Mouse (Mus musculus): Measurements from ENCODE around the gene Dph2. TPM values are rescaled to one million over a fixed set of nuclear protein-coding genes. Genes with fewer than 3 reads are reported as not detected.

Dph2 gene
- polyA plus RNA-seq, 1 experiment from 2014 or later = 22.9 TPM

DNA sequence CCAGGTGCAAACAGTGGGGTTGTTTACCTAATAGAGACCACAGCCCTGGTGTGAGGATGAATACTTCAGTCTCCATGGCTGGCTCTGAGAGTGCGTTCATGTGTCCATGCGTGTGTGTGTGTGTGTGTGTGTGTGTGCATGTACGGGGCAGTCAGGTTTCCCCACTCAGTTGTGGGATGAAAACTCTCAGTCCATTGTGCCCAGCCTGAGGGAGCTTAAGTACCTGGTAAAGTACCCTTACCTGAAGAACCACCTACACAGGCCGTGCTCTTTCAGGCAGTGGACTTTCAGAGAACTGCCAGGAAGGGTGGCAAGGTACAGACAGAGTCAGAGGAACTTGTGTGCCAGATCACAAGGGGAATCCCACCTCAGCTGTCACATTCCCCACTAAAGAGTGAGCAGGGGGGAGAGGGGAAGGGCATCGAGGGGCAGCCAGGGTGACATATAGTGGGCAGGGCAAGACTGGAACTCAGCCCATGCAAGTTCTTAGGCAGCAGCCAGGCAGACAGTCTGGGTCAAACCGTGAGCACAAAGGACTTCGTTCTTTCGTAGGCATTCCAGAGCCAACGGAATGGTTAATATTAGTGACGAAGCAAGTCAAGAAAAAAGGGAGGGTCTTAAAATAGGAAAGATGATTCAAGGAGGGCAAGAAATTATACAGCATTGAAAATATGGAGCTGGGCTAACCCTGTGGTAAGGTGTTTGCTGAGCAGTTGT is 39.5 kb downstream of the Dph2 start:
- no peaks in the 10 kb centered on the region for H3K27me3 ChIP-seq (ENCODE audit: control insufficient read depth, insufficient read depth, low read length)
- no peaks in the 10 kb centered on the region for H3K36me3 ChIP-seq (replicated peaks; ENCODE audit: control insufficient read depth, insufficient read depth)
- H3K4me2 ChIP-seq (replicated peaks) = no peak overlapping the region
- H3K4me1 ChIP-seq (replicated peaks; ENCODE audit: control insufficient read depth, insufficient read depth, low read length) = peaks cover 13% of the 10 kb centered on the region
- no peak overlapping the region for H3K4me3 ChIP-seq (replicated peaks; ENCODE audit: low read length)
- 85% methylated on average over 10 of the region's 10 CpGs for WGBS
- no peaks in the 10 kb centered on the region for H3K9me3 ChIP-seq (ENCODE audit: control insufficient read depth, low read length)
- ATAC-seq (ENCODE audit: low FRiP score) = no peak
- DNase-seq (ENCODE audit: low spot score) = no peak
- H3K9ac ChIP-seq = no peak overlapping the region
- no peak overlapping the region for H3K27ac ChIP-seq

DNA sequence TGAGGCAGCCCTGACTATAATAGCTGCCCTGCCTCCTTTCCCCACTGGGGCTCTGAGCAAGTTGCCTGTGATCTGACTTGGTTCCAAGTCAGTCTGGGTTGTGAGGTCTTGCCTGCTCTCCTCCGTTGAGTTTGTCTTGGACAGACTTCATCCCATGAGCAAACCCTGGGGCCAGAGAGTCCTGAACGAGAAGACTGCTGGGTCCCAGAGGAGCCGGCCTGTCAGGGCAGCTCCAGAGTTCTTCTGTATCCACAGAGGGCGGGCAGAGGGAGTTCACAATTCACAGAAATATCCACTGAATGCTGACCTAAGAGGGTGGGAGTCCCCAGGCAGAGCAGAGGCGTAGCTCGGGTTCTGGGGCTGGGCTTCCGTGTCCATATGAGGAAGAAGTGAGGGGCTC is 41.0 kb downstream of the Dph2 start:
- Histone ChIP-seq H3K9me3 (ENCODE audit: control insufficient read depth, low read length) (no peaks in the 10 kb centered on the region), H3K4me3 (replicated peaks; ENCODE audit: low read length) (no peak overlapping the region), H3K9ac (no peak overlapping the region), H3K4me2 (replicated peaks) (no peak overlapping the region), H3K27me3 (ENCODE audit: control insufficient read depth, insufficient read depth, low read length) (no peaks in the 10 kb centered on the region), H3K4me1 (replicated peaks; ENCODE audit: control insufficient read depth, insufficient read depth, low read length) (peaks cover 13% of the 10 kb centered on the region), H3K27ac (no peak overlapping the region), H3K36me3 (replicated peaks; ENCODE audit: control insufficient read depth, insufficient read depth) (no peaks in the 10 kb centered on the region)
- ATAC-seq (ENCODE audit: low FRiP score) (no peak), DNase-seq (ENCODE audit: low spot score) (no peak)
- 79% methylated on average over 7 of the region's 7 CpGs for WGBS

DNA sequence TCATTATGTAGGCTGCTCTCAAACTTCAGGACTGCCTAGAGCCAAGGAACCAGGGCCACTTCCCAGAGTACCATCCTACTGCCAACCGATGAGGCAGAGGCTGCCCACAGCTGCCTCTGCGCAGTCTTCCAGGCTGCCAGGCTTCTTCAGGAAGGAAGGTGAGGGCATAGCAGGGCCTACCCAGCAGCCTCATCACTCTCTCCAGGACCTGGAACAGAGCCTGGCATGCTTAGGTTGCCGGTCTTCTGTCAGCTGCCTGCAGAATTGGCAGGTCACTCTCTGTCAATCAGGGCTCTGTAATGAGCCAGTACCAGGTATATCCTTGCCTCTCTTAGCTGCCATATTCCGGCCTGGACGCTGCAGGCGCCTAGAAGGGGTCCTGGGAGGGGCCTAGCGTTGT is 41.7 kb downstream of the Dph2 start:
- no peak overlapping the region; the same call in 1 of the 2 replicates for H3K4me2 ChIP-seq (replicated peaks)
- WGBS = 80% methylated on average over 7 of the region's 7 CpGs
- no peaks in the 10 kb centered on the region for H3K27me3 ChIP-seq (ENCODE audit: control insufficient read depth, insufficient read depth, low read length)
- no peaks in the 10 kb centered on the region for H3K36me3 ChIP-seq (replicated peaks; ENCODE audit: control insufficient read depth, insufficient read depth)
- DNase-seq (ENCODE audit: low spot score) = no peak
- peaks cover 13% of the 10 kb centered on the region for H3K4me1 ChIP-seq (replicated peaks; ENCODE audit: control insufficient read depth, insufficient read depth, low read length)
- ATAC-seq (ENCODE audit: low FRiP score) = no peak
- no peak overlapping the region for H3K4me3 ChIP-seq (replicated peaks; ENCODE audit: low read length)
- H3K27ac ChIP-seq = peak overlapping the region; percentile 40
- H3K9ac ChIP-seq = no peak overlapping the region
- no peaks in the 10 kb centered on the region for H3K9me3 ChIP-seq (ENCODE audit: control insufficient read depth, low read length)

DNA sequence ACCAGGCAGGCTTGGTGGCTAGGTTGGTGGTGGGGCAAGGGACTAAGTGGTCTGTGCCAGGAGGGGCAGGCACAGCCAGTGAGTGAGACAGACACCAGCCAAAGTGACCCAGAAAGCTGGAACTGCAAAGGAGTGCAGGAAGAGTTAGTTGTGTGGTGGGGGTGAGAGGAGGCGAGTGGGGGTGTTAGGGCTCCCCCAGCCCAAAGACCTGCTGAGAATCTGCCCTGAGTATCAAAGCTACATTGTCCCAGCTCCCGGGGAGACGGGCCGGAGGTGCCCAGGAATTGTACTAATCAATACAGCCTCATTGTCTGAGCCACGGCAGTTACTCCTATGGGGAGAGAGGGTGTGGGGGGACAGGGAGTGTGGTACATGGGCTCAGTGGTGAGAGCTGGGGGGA is 42.3 kb downstream of the Dph2 start:
- no peaks in the 10 kb centered on the region for H3K9me3 ChIP-seq (ENCODE audit: control insufficient read depth, low read length)
- no peak overlapping the region for H3K4me3 ChIP-seq (replicated peaks; ENCODE audit: low read length)
- 15% methylated on average over 5 of the region's 5 CpGs for WGBS
- DNase-seq (ENCODE audit: low spot score) (no peak), ATAC-seq (ENCODE audit: low FRiP score) (peak; percentile 63; the same call in 1 of the 2 replicates)
- no peaks in the 10 kb centered on the region for H3K27me3 ChIP-seq (ENCODE audit: control insufficient read depth, insufficient read depth, low read length)
- H3K9ac ChIP-seq = no peak overlapping the region
- no peaks in the 10 kb centered on the region for H3K36me3 ChIP-seq (replicated peaks; ENCODE audit: control insufficient read depth, insufficient read depth)
- no peak overlapping the region for H3K4me2 ChIP-seq (replicated peaks)
- peak overlapping the region; percentile 40; the same call in 1 of the 2 replicates for H3K27ac ChIP-seq
- peaks cover 13% of the 10 kb centered on the region; the same call in 1 of the 2 replicates for H3K4me1 ChIP-seq (replicated peaks; ENCODE audit: control insufficient read depth, insufficient read depth, low read length)

DNA sequence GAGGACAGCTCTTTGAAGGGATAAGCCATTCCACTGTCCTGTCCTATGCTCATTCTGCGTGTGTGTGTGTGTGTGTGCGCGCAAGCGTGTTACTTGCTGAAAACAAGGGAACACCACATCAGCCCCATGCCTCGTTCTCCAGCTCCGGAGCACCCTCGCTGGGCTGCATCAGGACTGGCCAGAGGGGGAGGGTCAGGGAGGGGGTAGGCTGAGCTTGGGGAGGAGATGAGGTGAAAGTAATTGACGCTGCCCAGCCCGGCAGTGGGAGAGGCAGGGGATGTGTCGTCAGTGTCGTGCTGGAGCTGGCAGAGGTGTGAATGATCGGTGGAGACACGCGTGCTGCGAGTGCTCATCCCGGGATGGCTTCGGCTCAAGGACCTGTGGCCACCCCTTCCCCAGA is 42.8 kb downstream of the Dph2 start:
- peak; percentile 25; the same call in 1 of the 2 replicates for ATAC-seq (ENCODE audit: low FRiP score)

DNA sequence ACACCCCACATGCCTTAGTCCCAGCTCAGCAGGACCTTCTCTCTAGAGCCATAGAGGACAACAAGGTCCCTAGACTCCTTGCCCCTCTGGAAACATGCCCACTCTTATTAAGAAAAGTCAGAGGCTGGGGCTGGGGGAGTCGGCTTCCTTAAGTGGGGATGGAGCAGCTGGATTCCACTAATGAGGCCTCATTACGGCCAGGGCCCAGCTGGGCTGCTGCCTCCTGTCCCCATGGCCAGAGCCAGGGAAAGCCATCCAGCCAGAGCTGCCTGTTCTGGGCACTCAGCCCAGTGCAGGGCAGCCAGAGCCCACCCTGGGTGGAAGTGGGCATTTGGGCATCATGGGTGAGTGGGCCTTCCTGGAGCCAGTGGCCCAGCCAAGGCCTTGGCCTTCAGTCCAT is 44.8 kb downstream of the Dph2 start:
- Histone ChIP-seq H3K4me3 (replicated peaks; ENCODE audit: low read length) (no peak overlapping the region), H3K9me3 (ENCODE audit: control insufficient read depth, low read length) (no peaks in the 10 kb centered on the region), H3K9ac (no peak overlapping the region), H3K4me2 (replicated peaks) (no peak overlapping the region), H3K27me3 (ENCODE audit: control insufficient read depth, insufficient read depth, low read length) (no peaks in the 10 kb centered on the region), H3K36me3 (replicated peaks; ENCODE audit: control insufficient read depth, insufficient read depth) (no peaks in the 10 kb centered on the region), H3K4me1 (replicated peaks; ENCODE audit: control insufficient read depth, insufficient read depth, low read length) (peaks cover 13% of the 10 kb centered on the region; the same call in 1 of the 2 replicates), H3K27ac (no peak overlapping the region)
- ATAC-seq (ENCODE audit: low FRiP score) (no peak), DNase-seq (ENCODE audit: low spot score) (no peak)
- WGBS = 36% methylated on average over 2 of the region's 2 CpGs

More for the DNA sequence above, 42.8 kb downstream of the Dph2 start:
- Histone ChIP-seq H3K27ac (peak overlapping the region; percentile 40; the same call in 1 of the 2 replicates), H3K9ac (no peak overlapping the region), H3K27me3 (ENCODE audit: control insufficient read depth, insufficient read depth, low read length) (no peaks in the 10 kb centered on the region), H3K9me3 (ENCODE audit: control insufficient read depth, low read length) (no peaks in the 10 kb centered on the region), H3K36me3 (replicated peaks; ENCODE audit: control insufficient read depth, insufficient read depth) (no peaks in the 10 kb centered on the region), H3K4me2 (replicated peaks) (no peak overlapping the region), H3K4me3 (replicated peaks; ENCODE audit: low read length) (no peak overlapping the region), H3K4me1 (replicated peaks; ENCODE audit: control insufficient read depth, insufficient read depth, low read length) (peaks cover 13% of the 10 kb centered on the region; the same call in 1 of the 2 replicates)
- no peak for DNase-seq (ENCODE audit: low spot score)
- WGBS = 49% methylated on average over 17 of the region's 17 CpGs

DNA sequence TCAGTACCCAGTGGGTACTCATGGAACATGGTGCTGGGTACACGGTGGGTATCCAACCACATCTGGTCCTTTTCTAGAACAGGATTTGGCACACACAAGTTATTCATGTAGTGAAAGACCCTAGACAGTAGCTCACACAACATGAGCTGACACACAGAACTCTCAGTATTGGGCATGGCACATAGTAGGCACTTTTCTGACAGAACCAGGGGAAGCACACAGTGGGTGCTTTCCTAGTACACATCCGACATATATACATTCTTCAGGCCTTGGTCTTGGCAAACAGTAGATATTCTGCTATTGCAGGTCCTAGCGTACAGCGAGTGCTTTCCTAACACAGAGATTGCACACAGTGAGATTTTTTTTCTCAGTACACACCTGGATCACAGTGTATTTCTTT is 45.6 kb downstream of the Dph2 start:
- WGBS = 99% methylated on average over 4 of the region's 4 CpGs

DNA sequence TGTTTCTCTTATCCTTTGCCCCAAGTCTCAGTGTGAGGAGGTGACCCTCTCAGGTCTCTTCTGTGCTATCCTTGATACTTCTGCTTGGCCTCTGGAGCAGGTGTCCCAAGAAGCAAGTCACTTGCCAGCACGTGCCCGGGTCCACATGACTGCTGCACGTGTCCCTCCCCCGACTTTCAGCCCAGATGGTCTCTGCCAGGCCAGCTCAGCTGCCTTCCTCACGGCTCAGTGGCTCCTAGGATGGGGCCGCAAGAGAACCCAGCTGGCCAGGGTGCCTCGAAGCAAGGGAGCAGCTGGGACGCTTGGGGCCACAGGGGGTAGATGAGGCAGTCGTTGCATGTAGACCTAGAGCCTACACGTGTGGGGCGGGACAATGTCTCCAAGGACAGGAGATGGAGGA is 46.5 kb downstream of the Dph2 start:
- no peaks in the 10 kb centered on the region for H3K27me3 ChIP-seq (ENCODE audit: control insufficient read depth, insufficient read depth, low read length)
- H3K27ac ChIP-seq = no peak overlapping the region
- 44% methylated on average over 11 of the region's 11 CpGs for WGBS
- no peak overlapping the region for H3K4me3 ChIP-seq (replicated peaks; ENCODE audit: low read length)
- H3K4me2 ChIP-seq (replicated peaks) = no peak overlapping the region
- H3K9me3 ChIP-seq (ENCODE audit: control insufficient read depth, low read length) = no peaks in the 10 kb centered on the region
- no peak overlapping the region for H3K9ac ChIP-seq
- DNase-seq (ENCODE audit: low spot score) = no peak
- peaks cover 13% of the 10 kb centered on the region; the same call in 1 of the 2 replicates for H3K4me1 ChIP-seq (replicated peaks; ENCODE audit: control insufficient read depth, insufficient read depth, low read length)
- no peaks in the 10 kb centered on the region for H3K36me3 ChIP-seq (replicated peaks; ENCODE audit: control insufficient read depth, insufficient read depth)
- no peak for ATAC-seq (ENCODE audit: low FRiP score)

More for the DNA sequence above, 45.6 kb downstream of the Dph2 start:
- H3K4me2 ChIP-seq (replicated peaks) = no peak overlapping the region
- no peaks in the 10 kb centered on the region for H3K9me3 ChIP-seq (ENCODE audit: control insufficient read depth, low read length)
- H3K9ac ChIP-seq = no peak overlapping the region
- no peak overlapping the region for H3K27ac ChIP-seq
- no peak overlapping the region for H3K4me3 ChIP-seq (replicated peaks; ENCODE audit: low read length)
- DNase-seq (ENCODE audit: low spot score) (no peak), ATAC-seq (ENCODE audit: low FRiP score) (no peak)
- H3K36me3 ChIP-seq (replicated peaks; ENCODE audit: control insufficient read depth, insufficient read depth) = no peaks in the 10 kb centered on the region
- no peaks in the 10 kb centered on the region for H3K27me3 ChIP-seq (ENCODE audit: control insufficient read depth, insufficient read depth, low read length)
- H3K4me1 ChIP-seq (replicated peaks; ENCODE audit: control insufficient read depth, insufficient read depth, low read length) = peaks cover 13% of the 10 kb centered on the region; the same call in 1 of the 2 replicates

DNA sequence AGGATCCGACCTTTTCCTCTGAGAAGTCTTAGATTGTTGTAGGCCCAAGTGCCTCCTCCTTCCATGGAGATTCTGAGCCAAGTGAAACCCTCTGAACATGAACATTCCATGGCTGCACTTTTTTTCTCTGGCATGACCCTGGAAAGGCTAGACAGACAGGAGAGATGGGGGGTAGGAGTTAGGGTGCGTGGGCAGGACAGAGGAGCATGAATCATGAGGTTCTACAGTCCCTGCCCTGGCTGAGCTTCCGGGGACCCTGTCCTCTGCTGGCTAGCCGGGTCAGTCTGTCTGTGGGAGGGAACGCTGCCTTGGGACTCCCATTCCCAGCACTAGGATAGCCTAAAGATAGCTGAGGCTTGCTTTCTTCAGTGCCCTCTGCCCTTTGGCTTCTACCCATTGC is 47.4 kb downstream of the Dph2 start:
- 91% methylated on average over 5 of the region's 5 CpGs for WGBS

More for the DNA sequence above, 47.4 kb downstream of the Dph2 start:
- Histone ChIP-seq H3K4me2 (replicated peaks) (no peak overlapping the region), H3K9me3 (ENCODE audit: control insufficient read depth, low read length) (no peaks in the 10 kb centered on the region), H3K9ac (no peak overlapping the region), H3K27me3 (ENCODE audit: control insufficient read depth, insufficient read depth, low read length) (no peaks in the 10 kb centered on the region), H3K4me1 (replicated peaks; ENCODE audit: control insufficient read depth, insufficient read depth, low read length) (peaks cover 6% of the 10 kb centered on the region; the same call in 1 of the 2 replicates), H3K4me3 (replicated peaks; ENCODE audit: low read length) (no peak overlapping the region), H3K27ac (no peak overlapping the region), H3K36me3 (replicated peaks; ENCODE audit: control insufficient read depth, insufficient read depth) (no peaks in the 10 kb centered on the region)
- DNase-seq (ENCODE audit: low spot score) (no peak), ATAC-seq (ENCODE audit: low FRiP score) (no peak)

Data from hindbrain, embryonic 14.5 days (tissue).